Mouse (Mus musculus): ENCODE results near the gene 5730480H06Rik. TPM values are rescaled to one million over a fixed set of nuclear protein-coding genes. Genes with fewer than 3 reads are reported as not detected.

The 5730480H06Rik gene
- polyA plus RNA-seq (2012; rRNA removed), result 17.7 and 21.1 TPM in 2 replicates

- no peak for DNase-seq (ENCODE audit: low spot score)
Observed at GRCm38 (mm10) chr5:48327652-48328051, at the start of gene 5730480H06Rik. Gene 5730480H06Rik (plus strand): TSS chr5:48327952.

DNA sequence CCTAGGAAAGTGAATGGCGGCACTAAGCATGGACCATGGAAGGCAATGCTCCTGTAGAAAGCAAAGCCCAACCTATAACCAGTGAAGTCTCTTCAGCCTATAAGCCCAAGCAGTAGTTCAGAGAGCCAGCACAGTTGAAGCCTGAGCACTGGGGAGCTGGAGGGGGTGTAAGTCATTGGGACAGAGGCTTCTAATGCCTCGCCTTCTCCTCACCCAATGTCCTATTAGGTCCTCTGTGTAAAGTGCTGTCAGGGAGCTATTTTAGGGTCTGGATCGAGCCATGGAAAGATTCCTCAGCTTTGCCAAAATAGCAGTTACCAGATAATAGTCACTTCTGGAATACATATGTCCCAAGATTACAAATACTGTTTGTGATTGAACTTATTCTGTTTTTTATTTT is 26.6 kb upstream of the 5730480H06Rik start:
- no peak for DNase-seq (ENCODE audit: low spot score)

GRCm38 (mm10) chr5:48315057-48315602 is 12.6 kb upstream of the 5730480H06Rik start:
- no peak for DNase-seq (ENCODE audit: low spot score)

- no peak for DNase-seq (ENCODE audit: low spot score)
Observed at GRCm38 (mm10) chr5:48320597-48320996, 7.2 kb upstream of the 5730480H06Rik start.

DNA sequence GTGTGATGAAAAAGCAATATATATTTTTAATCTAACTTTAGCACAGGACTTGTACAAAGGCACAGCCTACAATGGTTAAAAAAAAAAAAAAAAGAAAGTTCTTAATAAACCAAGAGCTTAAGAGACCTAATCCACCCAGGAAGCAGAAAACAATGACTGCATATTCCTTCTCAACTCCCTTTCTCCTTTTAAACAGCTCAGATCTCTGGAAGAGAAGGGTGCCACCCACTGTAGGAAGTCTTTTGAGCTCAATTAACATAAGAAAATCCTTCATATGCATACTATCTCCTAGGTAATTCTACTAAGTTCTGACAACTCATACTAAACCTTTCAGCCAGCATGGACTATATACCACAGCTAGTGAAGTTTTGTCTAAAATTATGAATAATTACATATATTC is 1.5 kb upstream of the 5730480H06Rik start:
- no peak for DNase-seq (ENCODE audit: low spot score)

DNA sequence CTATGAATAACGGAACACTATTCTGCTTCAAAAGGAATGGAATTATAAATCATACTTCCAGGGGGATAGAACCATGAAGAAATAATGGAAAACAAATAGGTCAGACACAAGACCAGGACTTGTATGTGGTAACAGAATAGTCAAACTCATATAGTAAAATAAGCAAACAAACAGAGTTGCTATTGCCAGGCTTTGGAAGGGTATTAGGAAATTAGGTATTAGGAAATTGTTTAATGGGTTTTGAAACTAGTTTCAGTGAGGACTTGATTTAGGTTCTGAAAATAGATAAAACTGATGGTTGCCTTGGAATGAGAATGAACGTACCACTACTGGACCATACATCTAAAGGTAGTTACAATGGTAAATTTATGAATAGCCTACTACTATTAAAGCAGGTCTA is 2.0 kb downstream of the 5730480H06Rik start:
- DNase-seq (ENCODE audit: low spot score), result no peak

DNA sequence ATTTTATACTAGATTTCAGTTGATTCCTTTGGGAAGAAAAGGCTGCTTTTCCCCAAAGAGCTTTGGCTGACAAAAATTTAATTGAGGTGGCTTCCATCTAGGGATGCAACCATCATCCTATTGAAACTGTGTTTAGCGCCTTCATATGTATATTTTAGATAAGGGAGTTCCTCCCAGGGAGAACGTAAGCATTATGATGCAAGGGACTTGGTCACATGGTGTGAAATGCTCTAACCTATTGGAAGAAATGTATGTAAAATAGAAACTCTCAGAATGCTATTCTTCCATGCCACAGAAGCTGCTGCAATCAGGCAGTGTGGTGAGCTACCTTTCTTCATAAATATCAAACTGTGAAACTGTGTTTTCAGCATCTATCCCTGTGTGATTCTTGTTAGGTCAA is 3.1 kb downstream of the 5730480H06Rik start:
- DNase-seq (ENCODE audit: low spot score), result no peak

DNA sequence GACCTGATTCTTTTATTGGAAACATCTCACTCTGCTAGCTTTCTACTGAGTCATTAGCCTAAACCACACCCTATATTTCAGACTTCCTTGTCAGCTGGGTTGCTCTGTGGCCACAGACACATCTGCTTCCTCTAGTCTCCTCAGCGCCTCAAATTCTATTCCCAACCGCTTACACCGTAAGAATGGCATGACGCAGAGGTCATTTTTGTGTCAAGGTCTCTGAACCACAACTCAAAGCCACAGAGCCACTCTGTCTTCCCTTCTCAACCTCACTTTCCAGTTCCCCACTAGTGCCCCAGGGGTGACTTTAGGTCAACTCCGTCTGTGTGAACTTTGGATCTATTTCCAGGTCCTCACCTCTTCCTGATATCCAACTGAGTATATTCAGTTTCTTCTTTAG is 3.7 kb downstream of the 5730480H06Rik start:
- DNase-seq (ENCODE audit: low spot score), result no peak

- DNase-seq (ENCODE audit: low spot score), result no peak
Observed at GRCm38 (mm10) chr5:48333407-48333806, 5.7 kb downstream of the 5730480H06Rik start.

- no peak for DNase-seq (ENCODE audit: low spot score)
Observed at GRCm38 (mm10) chr5:48333884-48334513, 6.2 kb downstream of the 5730480H06Rik start.

GRCm38 (mm10) chr5:48340808-48341433 is 13.2 kb downstream of the 5730480H06Rik start:
- no peak for DNase-seq (ENCODE audit: low spot score)

DNA sequence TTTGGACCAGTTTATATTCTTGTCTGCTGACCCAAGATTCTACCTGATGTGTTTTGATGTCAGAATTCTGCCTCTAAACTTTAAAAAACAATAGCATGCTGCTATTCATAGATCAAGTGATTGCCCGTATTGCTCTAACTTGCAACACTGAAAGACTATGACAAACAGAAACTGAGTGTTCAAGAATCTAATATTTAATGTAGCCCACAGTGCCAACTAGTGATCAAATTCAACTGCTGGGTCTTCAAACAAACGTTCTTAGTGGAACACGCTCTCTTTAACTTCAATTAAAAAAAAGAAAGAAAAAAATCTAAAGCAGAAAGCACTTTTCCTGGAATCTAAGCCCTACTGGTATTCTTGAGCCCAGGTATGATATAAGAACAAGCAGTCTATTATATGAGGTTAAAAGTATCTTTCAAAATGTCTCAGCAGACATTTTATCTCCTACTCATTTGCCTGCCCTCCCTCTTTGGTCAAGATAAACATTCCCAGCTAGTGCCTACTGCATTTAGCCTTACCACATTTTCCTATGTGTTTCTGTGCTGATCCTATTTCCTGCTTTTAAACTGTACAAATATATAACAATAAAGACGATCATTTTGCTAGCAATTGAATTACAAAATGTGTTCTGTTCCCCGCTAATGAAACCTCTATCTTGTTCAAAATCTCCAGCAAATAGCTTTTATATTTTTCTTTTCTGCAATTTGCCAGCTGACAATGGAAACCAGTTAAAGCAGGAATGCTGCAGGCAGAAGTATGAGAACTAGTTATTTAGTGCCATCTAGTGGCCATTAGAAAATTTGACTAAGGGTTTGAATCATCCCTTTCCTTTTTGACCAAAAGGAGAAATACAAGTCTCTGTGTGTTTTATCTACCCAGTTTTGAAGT is 17.6 kb downstream of the 5730480H06Rik start:
- no peak for DNase-seq (ENCODE audit: low spot score)

DNA sequence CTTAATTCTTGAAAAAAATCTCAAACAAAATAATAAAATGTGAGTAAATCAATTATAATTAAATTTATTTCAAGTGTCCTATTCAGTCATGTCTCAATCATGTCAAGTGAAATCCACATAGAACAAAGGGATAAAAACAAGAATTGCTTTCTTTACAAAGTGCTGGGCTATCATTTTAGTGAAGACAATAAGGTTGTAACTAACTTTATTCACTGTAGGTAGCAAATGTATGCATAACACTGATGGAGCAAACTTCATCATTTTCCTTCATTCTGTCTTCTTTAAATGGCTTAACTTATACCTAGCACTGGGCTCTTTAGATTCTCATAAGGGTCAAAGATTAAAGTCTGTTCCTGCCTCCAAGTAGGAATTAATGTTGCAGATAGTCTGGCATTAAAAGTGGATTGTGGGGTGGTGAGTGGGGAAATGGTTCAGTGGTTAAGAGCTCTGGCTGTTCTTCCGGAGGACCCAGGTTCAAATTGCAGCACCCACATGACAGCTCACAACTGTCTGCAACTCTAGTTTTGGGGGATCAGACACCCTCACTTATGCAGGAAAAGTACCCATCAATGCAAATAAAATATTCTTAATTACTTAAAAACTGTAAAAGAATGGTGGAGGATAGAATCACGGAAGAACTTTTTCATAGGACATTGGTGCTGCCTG is 18.4 kb downstream of the 5730480H06Rik start:
- DNase-seq (ENCODE audit: low spot score), result no peak

GRCm38 (mm10) chr5:48349309-48349708 is 21.6 kb downstream of the 5730480H06Rik start:
- DNase-seq (ENCODE audit: low spot score), result no peak

- peak; percentile 89 for DNase-seq (ENCODE audit: low spot score)
Observed at GRCm38 (mm10) chr5:48371890-48372766, 44.4 kb downstream of the 5730480H06Rik start.

DNA sequence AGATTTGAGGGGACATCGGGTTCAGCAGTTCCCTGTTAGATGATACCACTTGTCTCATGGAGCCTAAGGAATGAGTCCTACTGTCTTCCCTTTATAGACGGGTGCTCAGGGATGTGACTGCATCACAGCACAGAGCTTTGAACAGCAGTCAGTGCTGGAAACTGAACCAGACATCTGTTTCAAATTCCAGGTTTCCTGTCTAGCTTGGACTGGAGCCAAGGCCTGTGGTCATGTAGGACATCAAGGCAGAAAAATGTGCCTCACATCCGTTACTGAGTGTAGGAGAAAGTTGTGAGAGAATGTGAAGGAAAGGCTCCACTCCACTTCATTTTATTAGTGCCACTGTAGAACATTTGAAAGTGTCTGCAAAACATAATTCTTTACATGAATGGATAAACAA is 74.7 kb downstream of the 5730480H06Rik start:
- no peak for DNase-seq (ENCODE audit: low spot score)

DNA sequence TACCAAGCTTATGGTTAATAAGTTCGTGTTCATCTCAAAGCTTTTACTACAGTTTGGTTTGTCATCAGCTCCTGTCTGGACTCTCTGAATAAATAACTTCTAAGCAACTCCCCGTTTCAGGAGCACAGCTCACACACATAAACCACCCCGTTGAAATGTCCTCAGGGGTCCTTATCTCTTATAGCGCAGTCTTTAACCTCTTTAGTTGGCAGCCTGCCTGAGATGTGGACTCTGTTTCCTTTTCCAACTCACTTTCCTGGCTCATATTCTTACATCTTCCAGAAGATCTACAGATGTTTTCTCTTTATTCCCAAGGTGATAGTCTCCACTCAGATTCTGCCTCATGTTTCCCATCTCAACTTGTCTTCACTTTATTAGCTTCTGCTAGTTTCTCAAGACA is 80.5 kb downstream of the 5730480H06Rik start:
- no peak for DNase-seq (ENCODE audit: low spot score)

GRCm38 (mm10) chr5:48410348-48410747 is 82.6 kb downstream of the 5730480H06Rik start:
- DNase-seq (ENCODE audit: low spot score), result no peak

DNA sequence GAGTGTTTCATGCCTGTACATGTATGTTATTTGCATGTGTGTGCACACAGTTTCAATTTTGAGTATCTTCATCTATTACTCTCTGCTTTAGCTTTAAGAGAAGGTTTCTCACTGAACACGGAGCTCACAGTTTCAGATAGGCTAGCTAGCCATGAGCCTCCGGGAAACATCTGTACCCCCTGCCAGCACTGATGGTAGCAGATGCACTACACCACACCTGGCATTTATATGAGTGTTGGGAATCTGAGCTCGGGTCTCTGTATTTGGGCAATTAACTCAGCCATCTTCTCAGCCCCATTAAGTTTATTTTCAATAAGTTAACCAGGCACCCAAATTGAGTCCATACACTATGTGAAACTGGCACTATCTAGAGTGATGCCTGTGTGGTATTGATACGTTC is 83.7 kb downstream of the 5730480H06Rik start:
- DNase-seq (ENCODE audit: low spot score), result no peak

GRCm38 (mm10) chr5:48412261-48412660 is 84.5 kb downstream of the 5730480H06Rik start:
- DNase-seq (ENCODE audit: low spot score), result no peak

DNA sequence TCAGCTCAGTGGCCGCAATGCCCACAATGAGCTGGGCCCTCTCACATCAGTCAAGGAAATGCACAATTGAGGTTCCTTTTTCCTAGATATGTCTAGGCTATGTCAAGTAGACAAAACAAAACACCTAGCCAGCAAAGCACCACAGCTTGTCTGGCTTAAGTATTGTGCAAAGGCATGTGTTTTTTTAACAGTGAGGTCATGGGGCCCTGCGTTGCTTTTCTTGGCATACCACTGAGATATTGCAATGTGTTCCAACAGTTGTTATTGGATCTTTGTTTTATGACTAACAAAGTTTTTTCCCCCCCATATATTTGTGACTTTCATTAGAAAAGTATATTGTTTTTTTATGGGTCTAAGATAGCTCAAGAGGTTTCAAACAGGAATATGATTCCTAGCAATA is 92.0 kb downstream of the 5730480H06Rik start:
- DNase-seq (ENCODE audit: low spot score), result no peak

Measured in urinary bladder, adult 2 months (tissue).